Mouse (Mus musculus) kidney, postnatal 25 days (tissue): Measurements from ENCODE around the gene Gigyf2.
A peak's percentile ranks its signal among the peaks of the same experiment; 100 is the strongest.

Experiments
- DNase-seq, 2 experiments: peaks; one replicate each; pipeline ENCODE4 v3.0.0; 2021; ENCODE audit warnings: mixed read lengths in 2 of 2

The Gigyf2 gene

DNA sequence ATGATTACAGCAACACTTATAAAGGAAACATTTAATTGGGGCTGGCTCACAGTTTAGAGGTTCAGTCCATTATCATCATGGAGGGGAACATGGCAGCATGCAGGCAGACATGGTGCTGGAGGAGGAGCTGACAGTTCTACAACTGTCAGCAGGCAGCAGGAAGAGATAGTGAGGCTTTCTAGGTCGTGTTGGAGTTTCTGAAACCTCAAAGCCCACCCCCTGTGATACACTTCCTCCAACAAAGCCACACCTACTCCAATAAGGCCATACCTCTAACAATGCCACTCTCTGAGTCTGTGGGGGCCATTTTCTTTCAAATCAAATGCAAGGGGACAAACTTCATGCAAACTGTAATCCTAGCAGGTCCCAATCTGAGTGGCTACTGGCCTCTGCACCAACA is 5.7 kb upstream of the Gigyf2 start:
- DNase-seq = no peak

DNA sequence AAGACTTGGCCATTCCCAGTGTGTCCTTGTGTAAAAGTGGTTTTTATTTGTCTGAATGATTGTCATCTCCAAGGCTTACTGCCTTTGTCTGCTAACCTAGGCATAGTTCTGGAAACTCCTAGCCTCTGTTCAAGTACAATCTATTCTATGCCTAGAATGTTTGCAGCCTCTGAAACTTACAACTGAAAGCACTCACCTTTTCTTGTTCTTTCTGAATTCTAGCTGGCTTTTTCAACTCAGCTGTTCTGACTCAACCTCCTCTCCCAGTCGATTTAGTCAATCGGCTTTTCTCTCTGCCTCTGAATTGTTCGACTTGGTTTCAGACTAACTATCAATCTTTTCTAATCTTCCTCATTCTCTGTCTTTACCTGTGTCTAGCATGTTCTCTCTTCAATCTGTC is 4.0 kb upstream of the Gigyf2 start:
- no peak for DNase-seq

DNA sequence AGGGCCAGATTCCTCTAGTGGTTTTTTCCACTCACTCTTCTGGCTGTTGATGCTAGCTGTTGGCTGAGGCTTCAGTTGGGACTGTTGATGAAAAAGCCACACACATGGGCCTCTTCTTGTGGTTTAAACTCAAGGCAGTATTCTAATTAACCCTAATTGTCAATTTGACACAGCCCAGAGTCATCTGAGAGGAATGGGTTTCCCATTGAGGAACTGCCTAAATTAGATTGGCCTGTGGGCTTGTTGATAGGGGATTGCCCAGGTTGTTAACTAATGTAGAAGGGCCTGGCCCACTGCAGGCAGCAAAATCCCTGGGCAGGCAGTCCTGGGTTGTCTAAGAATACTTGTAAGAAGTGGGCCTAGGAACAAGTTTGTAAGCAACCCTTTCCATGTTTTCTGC is 2.1 kb upstream of the Gigyf2 start:
- no peak for DNase-seq

DNA sequence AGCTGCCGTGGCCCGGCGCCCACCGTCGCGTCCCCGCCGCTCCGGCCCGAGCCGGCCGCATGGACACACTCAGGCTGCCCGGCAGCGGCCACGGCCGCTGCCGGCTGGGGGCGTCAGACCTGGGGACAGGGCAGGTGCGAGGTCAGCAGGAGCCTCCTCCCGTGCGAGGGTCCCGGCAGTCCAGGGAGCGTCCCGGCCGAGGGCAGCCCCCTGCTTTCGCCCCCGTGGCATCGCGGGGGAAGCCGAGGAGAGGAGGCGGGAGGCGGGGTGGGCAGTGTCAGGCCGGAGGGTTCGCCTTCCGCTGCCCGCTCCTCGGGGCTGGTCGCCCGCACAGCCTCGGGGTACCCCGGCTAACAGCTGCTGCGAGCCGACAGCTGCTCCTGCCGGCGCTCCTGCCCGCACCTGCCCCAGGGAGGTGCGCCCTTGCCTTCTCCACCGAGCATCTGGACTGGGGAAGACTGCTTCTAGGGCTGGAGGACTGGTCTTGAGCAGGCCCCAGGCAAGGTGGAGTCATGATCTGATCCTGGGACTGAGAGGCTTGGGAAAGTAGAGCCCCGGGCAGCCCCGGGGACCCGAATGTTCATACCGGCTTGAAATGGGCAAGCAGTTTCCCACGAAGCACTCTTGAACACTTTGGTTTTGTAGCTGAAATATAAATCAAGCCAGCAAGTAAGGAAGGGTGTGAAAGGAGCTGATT is 515 bp downstream of the Gigyf2 start:
- peak; percentile 28 to 61 for DNase-seq

DNA sequence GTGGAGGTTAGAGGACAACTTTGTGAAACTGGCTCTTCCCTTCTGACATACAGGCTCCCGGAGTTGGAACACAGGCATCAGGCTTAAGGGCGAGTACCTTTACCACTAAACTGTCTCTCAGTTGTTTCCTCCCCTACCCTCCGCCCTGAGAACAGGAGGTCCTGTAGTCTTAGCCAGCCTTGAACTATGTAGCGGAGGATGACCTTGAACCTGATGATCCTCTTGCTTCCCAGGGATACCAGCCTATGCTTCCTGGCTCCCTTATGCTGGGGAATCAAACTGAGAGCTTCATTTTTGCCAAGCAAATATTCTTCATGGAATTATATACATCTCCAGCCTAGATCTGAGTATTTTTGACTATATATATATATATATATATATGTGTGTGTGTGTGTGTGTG is 5.0 kb downstream of the Gigyf2 start:
- no peak for DNase-seq

DNA sequence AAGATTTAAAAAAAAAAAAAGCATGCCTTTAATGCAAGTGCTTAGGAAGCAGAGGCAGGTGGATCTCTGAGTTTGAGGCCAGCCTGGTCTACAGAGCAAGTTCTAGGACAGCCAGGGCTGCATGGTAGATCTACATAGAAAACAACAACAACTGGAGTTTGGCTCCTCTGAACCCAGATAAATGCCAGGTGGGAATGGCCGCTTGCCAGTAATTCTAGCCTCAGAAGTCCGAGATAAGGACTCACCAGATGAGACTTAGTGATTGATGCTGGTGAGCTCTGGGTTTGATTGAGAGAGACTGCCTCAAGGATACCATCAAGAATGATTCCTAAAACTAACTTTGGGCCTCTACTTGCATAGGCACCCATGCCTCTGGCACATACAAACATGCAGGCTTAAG is 23.8 kb downstream of the Gigyf2 start:
- DNase-seq = peak in 1 of 2 experiments; percentile 8

DNA sequence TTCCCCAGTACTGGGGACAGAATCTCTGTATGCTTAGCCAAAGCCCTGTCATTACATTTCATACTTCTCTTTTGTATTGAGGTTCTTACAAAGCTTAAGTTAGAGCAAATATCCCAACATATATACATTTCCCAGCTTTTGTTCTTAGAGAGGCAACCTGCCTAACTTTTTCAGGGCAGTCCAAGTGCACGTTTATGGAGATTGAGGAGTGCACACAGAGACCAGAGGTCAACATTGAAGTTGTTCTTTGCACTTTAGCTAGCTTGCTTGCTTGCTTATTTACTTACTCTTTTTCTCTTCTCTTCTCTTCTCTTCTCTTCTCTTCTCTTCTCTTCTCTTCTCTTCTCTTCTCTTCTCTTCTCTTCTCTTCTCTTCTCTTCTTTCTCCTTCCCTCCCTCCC is 33.5 kb downstream of the Gigyf2 start:
- DNase-seq = no peak

DNA sequence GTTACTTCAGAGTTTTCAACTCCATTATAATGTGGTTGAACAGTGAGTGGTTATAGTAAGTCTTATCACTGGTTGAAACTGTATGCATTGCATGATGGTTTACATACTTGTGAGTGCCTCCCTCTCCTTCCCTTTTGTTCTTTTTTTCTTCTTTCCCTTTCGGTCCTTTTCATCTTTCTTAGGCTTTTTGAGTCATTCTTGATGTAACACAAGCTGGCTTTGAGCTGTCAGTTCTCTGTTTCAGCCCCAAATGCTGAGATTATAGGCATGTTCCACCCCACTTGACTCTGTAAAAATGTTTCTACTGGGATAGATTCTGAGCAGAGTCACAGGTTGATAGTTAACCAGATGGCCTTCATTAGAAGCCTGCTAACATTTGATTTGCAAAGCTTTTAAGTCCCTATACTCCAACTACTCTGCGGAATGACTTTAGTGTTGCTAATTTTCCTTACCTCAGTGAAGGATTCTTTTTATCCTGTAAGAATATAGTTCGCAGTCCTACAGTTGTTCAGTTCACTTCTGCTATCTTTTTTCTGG is 51.3 kb downstream of the Gigyf2 start:
- DNase-seq = no peak

DNA sequence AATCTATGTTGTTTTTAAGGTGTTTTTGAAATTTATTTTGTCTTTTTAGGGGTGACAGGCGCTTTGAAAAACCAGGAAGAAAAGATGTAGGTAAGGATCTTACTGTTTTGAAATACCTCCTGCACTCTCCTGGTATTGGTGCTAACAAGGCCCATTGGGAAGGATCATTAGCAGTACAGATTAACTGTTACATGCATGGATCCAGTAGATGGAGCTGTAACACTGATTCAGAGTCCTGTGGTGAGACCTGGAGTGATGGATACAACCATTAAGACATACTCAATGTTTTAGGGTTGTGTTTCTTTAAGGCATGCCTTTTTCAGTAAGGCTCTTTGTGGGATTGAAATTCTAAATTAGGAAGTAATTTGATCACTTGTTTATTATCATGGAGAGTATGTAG is 53.1 kb downstream of the Gigyf2 start:
- DNase-seq = no peak

DNA sequence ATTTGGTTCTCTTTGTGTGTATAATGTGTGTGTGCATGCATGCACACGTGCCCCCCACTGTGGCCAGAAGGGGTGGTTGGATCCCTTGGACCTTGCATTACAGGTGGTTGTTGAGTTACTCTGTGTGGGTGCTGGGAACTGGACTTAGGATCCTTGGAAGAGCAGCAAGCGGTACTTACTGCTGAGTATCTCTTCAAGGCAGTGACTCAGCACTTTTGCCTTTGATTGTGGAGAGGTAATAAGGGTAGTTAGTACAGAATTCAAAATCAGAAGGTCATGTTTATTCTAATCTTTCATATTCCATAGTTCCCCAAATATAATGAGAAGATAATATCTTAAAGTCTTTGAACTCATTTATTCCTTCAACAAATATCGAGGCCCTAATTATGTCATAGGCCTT is 54.4 kb downstream of the Gigyf2 start:
- no peak for DNase-seq

DNA sequence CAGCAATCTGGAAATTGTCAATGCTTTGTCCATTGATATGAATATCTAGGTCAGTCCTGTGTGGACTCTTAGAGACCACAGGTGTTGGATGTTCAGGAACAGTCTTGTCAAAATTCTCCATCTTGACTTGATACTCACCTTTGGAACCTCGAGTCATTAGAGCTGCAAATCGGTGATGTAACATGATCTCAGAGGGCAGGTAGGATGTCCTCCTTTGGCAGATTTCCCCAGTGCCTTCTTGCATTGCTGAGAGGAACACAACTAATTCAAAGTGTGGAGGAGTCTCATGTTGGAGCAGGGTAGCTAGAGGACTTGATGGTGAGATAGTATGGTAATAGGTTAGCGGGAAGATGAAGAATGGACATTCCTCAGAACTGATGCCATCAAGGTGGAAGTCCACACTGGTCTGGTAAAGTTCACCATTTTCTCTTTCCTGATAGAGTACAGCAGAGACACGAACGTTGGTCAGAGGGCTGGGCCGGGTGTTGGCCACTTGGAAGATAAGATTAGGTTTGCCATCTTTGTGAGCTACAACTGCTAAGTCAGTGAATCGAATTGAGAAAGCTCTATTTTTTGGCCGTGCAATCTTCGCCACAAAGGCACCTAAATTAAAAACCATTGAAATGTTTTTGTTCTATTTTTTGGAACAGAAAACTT is 59.8 kb downstream of the Gigyf2 start:
- DNase-seq = no peak

DNA sequence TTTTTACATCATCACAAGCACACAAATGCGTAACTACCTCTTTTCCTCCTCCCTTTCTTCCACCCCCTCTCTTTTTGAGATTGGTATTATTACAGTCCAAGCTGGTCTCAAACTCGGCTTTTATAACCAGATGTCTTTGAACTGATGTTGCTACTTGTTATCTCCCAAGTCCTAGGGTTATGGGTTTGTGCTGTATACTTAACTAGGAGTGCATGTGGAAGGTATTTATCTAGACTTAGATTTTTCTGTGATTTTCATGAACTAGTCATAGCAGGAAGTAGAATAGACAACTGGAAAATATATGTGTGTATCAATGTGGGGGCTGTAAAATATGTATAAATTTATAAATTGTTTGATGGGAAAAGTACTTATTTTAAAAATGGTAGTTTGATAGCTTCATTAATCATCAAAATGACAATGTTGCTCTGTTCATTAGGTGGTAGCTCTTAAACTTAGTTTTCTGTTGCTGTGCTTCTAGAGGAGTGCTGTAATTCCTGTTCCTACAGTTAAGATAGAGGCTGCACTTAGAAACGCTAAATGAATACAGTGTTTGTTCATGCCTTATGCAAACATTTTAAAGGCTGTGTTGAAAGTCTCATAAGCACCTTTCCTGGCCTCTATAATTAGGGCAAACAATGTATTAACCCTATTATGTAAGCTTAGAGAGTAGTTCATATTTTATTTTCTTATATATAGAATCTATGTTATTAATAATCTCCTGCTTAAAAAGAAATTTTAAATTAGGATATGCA is 66.8 kb downstream of the Gigyf2 start:
- DNase-seq = no peak

DNA sequence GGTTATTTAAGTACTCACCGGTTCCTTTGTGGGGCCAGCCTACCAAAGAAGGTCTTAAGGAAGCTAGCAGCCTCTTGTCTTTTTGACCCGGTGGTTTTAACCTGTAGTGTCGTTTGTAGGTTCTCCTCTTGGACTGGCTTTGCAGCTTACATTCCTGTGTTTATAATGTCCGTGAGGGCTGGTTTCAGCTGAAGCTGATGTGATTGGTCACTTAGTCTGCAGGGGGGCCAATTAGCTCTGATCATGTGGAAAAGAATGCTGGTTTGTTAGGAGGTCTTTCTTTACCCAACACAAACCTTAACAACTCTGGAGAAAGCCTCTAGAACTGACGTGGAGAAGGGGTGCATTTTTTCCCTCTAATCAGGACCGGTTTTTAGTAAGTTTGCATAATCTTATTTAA is 67.8 kb downstream of the Gigyf2 start, which contains the start of gene Kcnj13:
Kcnj13 (minus strand) TSS at position 136 of the 400 bp plus-strand sequence.
- DNase-seq = peak in 1 of 2 experiments; percentile 43

DNA sequence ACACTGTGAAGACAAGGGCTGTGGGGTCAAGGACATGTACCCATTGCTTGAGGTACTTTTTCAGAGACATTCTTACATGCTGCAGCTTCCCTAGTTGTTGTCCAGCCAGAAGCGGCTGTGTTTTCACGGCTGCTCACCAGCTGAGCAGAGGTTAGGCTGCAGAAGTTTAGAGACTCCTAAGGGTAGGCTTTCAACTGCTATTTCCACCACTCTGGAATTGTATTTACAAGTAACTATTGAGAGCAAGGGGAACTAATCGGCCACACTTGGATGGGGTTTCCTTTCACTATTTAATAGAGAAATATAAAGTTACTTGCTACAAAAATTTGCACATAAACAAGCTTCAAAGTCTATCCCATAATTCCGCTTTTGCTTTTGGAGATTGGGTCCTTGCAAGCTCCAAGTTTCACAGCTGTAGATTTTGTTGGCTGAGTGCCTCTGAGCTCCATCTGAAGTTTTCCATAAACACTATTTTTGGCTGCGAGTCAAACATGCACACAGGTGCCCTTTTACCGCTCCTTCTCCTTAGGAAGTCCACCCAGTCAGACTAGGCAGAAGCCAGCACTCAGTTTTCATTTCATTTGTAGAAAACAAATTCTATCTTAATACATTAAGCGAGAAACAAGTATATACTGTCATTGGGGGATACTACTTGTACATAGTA is 70.3 kb downstream of the Gigyf2 start:
- peak; percentile 66 for DNase-seq

DNA sequence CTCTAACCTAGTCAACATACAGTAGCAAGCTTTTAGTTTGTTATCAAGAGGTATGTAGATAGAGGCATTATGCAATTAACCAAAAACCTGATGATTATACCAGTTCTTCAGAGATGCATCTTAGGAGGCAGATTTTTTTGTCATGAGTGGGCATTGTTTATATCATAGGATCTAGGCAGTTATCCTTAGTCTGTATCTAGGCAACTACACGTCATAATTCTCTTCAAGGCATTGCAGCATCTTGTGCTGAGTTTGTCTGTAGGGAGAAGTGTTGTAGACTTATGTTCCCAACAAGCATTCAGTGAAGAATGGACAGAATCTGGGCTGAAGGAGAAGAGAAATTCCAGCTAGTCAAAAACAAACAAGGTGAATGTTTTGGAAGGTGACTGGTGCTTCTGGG is 77.9 kb downstream of the Gigyf2 start:
- no peak for DNase-seq

DNA sequence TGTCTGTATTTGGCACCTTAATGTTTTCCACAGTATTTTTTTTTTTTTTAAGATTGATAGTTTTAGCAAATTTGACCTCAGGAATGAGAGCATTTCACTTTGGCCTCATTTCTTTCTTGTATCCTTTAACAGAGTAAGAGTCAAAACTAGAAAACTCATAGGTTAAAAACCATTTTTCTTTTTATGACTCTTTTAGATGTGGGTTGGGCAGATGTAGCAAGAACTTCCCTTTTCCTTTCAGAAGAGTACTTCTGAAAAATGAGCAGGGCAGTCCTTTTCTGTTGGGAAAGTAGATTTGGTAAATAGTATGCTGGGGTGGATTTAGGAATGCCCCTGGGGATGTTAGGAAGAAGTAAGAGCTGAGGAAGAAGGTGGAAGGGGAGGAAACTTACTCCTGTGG is 79.2 kb downstream of the Gigyf2 start:
- no peak for DNase-seq

DNA sequence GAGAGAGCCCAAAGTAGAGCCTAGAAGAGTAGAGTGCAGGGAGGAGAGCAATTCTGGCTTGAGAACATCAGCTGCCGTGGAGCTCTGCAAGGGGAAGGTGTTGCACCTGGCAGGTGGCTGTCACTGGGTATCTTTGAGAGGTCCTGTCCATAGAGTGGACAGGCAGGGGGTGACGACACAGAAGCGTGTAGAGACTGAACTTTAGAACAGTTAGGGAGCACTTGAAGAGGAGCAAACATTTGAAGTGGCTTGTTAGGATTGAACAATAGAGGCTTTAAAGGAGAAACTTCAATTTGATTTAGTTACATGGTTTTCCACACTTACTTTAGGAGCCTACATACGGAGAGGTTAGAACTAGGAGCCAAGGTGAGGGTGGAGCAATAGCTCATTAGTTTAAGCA is 82.6 kb downstream of the Gigyf2 start:
- DNase-seq = no peak

DNA sequence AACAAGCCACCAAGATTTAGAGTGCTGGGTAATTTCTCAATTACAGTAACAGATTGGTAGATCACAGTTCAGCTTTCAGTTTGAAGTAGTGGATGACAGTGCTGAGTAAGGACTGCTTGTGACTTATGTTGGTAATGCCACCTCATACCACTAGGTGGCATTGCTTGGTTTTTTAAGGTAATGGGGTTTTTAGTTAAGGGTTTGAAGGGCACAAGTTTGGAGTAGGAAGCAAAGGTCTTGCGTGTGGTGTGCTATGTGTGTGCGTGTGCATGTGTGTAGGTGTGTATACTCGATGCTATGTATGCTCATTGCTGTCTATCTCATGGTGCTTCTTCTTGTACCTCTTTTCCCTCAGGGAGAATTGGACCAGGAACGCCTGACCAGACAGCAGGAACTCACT is 91.9 kb downstream of the Gigyf2 start:
- peak in 1 of 2 experiments; percentile 27 for DNase-seq

DNA sequence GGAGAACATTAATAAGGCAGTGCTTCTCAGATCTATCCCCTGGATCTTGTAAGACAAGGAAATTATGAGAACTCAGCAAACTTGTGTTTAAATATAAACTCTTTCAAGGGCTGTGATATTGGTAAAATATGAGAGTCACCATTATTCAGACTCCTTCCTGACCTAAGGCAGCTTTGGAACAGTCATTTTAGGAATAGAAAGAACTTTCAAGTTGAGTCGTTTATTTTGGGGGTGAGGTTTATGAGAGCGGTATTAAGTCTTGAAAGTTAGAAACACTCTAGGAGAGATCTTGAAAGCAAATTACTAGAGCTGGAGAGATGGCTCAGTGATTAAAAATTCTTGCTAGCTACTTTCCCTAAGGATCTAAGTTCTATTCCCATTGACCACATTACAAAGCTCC is 108.3 kb downstream of the Gigyf2 start:
- DNase-seq = no peak

DNA sequence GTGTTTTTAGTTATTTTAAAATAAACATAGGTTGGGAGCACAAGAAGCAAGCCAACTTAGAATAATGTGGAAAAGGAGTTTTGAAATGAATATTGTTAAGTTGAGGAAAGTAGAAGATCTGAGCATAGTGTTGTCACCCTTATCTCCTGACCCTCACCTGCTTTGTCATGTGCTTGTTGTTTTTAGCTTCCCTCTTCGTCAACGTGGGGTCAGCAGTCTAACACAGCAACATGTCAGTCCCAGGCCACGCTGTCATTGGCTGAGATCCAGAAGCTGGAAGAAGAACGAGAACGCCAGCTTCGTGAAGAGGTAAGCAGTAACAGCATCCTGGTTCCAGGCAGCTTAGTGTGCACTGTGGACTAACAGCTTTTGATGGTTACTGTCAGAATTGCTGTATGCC is 109.8 kb downstream of the Gigyf2 start:
- DNase-seq = no peak

DNA sequence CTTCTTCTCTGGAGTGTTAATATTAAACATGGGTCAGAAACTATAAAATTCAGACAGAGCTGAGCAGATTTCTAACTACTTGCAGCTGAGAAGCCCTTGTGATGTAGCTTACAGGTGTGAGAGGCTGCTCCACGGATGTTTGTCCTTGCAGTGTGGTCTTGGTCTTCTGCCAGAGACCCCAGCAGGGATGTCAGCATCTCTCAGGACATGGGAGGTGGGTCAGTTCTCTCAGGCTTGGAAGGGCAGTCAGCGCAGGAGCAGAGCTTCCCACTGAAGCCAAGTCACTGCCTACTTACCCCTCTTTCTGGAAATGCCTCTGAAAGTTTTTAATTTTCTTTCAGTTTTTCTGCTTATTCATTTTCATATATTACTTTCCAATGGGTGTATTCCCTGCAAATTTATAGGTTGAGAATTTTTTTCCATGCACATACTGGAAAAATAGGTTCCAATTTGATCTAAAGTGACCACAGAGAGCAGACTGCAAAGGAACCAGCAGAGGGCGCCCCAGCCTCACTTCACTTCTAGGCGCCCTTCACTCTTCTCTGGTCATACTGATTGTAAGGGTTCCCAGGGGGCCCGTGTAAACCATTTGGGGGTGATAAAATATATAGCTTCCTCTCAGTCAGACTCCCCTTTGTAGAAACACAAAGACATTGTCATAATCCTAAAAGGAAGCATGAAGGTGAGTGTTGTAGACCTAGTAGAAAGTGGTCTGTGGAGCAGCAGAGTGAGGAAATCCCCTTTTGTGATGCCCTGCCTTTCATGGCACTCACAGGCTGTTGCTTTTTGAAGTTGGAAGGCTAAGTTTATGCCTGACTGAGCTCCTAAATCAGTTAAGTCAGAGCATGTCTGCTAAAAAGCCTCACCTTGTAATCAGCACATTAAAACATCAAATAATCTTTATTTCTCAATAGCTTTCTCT is 120.6 kb downstream of the Gigyf2 start:
- peak; percentile 62 to 76 for DNase-seq

DNA sequence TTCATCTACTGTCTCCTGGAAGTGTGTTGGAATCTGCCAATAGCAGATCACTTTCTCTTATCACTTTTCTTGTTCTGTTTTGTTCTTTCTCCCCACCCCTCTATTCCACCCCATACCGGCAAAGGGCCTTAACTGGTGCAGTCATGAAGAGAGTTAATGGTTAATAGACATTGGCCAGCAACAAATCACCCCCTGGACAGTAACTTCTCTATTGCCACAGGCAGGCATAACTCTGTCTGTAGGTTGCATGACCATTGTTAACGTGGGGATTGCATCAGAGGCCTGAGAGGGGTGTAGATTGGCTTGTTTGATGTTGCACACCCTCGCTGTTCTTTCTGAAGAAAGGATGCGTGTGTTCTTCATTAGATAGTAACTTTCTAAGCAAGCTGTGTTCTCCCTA is 122.6 kb downstream of the Gigyf2 start:
- DNase-seq = no peak
